Mouse (Mus musculus): ENCODE data around the gene Timm10. TPM values are rescaled to one million over a fixed set of nuclear protein-coding genes. Genes with fewer than 3 reads are reported as not detected.

Gene Timm10
- total RNA-seq, 4 experiments from 2014 or later: 45.2 to 52.3 (median 46.5) TPM

DNA sequence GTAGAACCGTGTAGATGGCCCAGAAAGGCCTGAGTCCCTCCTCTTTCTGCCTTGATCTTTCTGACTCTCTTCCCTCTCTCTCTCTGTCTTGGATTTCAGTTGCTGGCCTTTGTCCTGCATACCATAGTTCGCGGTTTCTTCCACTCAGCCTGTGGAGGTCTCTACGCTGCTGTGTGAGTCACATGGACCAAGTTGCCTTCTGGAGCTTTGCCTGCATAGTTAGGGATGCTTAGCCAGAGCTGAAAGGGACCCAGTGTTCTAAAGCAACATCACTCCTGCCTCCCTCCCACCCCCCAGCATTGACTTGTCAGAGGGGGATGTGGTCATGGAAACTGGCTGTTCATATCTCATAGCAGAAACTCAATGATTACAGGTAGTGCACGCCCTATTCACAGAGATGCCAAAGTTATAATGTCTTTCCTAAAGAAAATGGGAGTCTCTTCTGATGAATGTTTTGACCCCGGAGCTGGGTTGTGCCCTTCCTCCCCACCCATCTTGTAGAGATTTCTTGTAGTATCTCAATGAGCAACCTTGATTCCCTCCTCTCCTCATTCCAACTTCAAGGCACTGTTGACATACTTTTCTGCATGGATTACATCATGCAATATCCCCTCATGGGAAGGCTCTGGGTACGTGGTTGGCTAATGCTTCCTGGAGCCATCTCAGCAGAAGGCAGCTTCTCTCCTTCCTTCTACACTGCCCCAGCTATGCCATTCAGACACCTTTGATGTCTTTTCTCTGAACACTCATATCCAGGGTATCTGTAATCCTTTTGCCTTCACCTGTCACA, 33.4 kb downstream of the Timm10 start:
- no peak for DNase-seq (ENCODE audit: low spot score in 2 of 2)

DNA sequence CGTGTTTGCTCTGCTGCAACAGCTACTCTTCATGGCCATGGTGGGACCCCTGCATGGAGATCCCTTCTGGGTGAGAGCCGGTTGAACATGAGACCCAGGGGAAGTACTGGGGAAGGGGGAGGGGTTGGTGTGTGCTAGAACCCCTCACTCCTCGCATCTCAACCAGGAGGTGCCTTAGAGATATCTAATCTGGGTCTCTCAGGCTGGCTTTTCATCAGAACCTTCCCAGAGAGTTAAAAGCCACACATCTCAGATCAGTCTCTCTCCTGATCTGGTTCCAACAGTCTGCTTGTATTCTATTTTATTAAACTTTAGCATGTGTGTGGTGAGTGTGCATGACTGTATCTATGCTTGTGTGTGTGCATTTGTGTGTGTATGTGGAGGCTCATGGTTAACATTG, 34.6 kb downstream of the Timm10 start:
- no peak for DNase-seq (ENCODE audit: low spot score in 2 of 2)

DNA sequence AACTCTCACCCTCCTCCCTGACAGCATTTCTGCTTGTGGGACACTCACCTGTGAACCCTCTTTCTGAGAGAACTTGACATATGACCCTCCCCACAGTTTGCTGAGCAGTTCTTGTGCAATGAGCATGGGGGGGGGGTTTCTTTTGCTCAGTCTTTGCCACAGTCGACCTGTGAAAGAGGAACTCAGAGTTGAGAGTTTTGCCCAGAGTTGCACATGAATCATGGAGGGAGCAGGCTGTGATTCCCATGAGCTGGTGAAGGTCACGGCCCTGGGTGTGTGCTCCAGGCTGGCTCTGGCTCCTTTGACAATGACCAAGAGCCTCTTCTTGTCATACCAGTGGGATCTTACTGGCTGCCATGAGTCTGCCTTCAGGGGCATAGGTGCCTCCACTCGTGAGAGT, 35.4 kb downstream of the Timm10 start:
- no peak for DNase-seq (ENCODE audit: low spot score in 2 of 2)

DNA sequence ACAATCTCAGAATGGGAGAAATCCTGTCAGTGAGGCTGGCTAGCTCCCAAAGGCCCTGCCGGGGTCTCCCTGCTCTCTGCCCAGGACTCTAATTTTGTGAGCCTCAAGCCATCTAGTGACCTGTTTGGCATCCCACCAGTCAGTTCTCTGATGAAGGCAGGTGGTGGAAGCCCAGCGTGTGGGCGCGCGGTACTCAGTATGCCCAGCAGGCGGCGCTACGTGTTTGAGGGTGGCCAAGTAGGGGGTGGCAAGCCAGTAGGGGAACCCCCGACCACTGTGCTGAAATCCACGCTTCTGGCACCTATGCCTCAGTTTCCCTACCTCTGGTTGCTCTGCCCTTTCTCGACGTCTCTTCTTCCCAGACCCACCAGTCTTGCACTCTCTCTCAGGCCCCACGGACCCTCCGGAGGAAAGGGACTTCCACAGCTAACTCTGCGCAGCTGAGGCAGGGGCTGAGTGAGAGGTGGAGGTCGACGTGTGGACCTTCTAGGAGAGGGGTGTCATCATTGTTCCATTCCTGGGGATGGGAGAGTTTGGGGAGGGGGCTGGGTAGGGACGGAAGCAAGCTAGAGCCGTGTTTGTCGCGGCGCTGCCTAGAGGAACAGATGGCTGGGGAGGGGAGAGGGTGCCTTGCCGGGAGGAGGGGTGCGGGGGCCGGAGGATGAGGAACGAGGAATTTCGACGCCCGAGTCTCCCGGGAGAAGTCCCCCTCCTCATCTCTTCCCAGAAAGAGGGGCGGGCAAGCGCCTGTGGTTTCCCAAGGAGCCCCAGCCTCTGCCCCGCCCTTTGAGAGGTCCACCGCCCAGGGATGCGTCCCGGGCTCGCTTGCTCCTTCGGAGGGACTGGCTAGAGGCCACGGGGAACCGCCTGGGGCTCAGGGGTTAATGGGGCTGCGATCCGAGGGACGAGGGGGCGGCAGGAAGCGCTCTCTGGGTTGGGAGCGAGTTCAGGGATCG, 39.1 kb downstream of the Timm10 start:
- DNase-seq (ENCODE audit: low spot score in 2 of 2): peak in 1 of 2 experiments; percentile 48

DNA sequence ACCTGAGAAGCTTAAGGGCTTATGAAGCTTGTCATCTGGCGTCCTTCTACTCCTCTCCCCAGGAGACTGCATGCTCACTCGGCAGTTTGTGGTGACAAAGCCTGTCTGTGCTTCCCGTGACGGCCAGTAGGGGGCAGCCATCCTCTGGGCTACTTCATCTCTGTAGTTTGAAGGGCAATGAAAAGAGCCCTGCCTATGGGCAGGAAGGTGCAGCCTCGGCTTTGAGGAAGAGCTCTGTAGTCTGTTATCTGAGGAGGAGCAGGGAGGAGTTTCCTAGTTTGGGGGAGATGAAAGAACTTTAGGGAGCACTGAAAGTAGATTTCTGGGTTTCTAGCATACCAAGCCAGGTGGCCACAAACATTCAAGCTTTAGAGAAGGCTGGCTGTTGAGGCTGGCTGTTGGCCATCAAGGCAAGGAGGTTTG, 41.7 kb downstream of the Timm10 start:
- peak; percentile 61 to 63 for DNase-seq (ENCODE audit: low spot score in 2 of 2)

DNA sequence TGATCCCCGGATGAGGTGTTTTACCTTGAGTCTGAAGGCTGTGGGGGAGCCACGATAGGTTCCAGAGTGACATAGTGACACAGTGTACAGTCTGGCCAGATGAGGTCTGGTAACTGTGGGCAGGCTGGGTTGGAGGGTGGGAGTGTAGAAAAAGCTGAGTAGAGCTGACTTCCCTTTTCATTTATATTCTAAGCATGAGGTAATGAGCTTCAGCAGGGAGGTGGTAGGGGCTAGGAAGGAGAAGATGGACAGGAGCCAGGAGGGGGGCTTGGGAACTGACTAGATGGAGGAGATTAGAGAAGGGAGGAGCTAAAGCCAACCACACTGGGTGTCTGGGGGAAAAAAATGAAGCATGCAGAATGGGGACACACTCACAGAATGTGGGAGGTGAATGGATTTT, 42.2 kb downstream of the Timm10 start:
- no peak for DNase-seq (ENCODE audit: low spot score in 2 of 2)

DNA sequence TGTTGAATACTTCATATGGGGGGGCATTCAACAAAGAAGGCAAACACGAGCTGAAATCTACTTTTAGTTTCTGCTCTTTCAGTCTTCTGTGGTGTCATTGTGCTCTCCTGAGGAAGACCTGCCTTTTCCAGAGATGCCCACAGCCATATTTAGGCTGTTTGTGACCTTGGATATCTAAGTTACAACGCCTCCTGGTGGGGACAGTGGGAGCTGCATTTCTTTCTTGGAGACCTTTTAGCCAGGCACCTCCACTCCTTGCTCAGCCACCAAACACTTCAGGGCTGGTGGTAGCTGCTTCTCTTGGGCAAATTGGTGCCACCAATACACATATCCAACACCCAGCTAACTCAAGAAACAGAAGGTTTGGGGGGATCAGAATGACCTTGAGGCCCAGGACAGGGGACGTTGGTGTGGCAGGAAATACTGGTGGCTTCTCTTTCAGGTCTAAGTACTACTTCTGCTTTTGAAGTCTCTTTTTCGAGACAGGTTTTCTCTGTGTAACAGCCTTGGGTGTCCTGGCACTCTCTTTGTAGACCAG, 43.9 kb downstream of the Timm10 start:
- DNase-seq (ENCODE audit: low spot score in 2 of 2): no peak

DNA sequence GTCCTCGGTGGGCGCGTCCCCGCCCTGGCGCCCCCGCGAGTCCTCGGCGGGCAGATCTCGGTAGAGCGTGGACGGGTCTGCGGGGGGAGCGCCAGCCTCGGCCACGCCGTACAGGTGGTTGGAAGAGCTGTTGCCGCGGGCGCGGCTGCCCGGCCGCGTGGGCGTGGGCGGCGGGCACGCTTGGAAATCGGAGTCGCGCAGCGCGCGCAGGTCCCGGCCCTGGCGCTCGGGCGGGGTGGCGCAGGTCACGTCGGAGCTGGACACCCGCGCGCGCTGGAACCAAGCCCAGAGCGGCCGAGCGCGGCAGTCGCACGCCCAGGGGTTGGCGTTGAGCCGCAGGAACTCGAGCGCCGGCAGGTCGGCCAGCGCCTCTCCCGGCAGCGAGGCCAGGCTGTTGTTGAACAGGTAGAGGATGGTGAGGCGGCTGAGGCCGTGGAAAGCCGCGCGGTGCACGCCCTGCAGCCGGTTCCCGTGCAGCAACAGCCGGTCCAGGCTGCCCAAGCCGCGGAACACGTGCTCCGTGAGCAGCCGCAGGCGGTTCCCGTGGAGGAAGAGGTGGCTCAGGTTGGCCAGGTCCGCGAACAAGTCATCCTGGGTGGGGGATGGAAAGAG, 45.4 kb downstream of the Timm10 start:
- no peak for DNase-seq (ENCODE audit: low spot score in 2 of 2)

DNA sequence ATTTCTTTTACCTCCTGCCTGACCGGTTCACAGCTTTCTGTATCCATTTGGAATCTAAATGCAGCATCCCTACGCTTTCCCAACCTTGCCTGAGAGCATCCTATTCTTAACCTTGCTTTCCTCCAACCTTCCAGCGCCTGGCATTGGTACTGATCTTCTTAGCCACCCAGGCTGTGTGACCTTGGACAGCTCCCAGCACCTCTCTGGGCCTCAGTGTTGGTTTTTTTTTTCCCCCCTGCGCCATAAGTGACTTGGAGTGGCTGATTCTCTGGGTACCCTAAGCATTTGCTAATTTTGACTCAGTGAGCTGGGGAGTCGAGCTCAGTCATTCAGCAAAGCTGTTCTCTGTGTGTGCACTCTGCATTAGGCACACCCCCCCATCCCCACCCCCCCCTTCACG, 49.0 kb downstream of the Timm10 start:
- DNase-seq (ENCODE audit: low spot score in 2 of 2): no peak

Other genes starting within 250 kb of the Timm10 start
- 10 to 100 TPM; 57.2 to 69.1 (median 60.0) TPM for gene Ctnnd1, start 176.2 kb upstream of the Timm10 start, total RNA-seq (2022)
- not detected for gene Btbd18, start 167.9 kb upstream of the Timm10 start, total RNA-seq (2022)
- 10 to 100 TPM; 31.1 to 43.1 (median 34.4) TPM for gene Selenoh, start 156.2 kb upstream of the Timm10 start, total RNA-seq (2022)
- gene Gm28635, start 149.0 kb upstream of the Timm10 start, total RNA-seq (2022): 1 to 10 TPM in 1 of 4 experiments, not detected in 3; 3.6 TPM
- 10 to 100 TPM; 31.6 to 37.0 (median 32.9) TPM for gene Med19, start 148.6 kb upstream of the Timm10 start, total RNA-seq (2022)
- gene Tmx2, start 147.9 kb upstream of the Timm10 start, total RNA-seq (2022): 100 to 1,000 TPM; 243 to 260 (median 256) TPM
- gene Zdhhc5, start 111.8 kb upstream of the Timm10 start, total RNA-seq (2022): 10 to 100 TPM; 38.3 to 42.1 (median 40.2) TPM
- gene Clp1, start 99.6 kb upstream of the Timm10 start, total RNA-seq (2022): 10 to 100 TPM in 2 of 4 experiments, 1 to 10 TPM in 2; 9.1 to 11.1 (median 10.3) TPM
- 10 to 100 TPM; 67.7 to 77.9 (median 74.4) TPM for gene Ypel4, start 92.9 kb upstream of the Timm10 start, total RNA-seq (2022)
- gene Gm19426, start 83.3 kb upstream of the Timm10 start, total RNA-seq (2022): 1 to 10 TPM in 2 of 4 experiments, under 1 TPM in 2; 0.89 to 2.3 (median 1.3) TPM
- gene Serping1, start 51.6 kb upstream of the Timm10 start, total RNA-seq (2022): 1 to 10 TPM; 6.6 to 9.6 (median 7.8) TPM
- gene Ube2l6, start 28.2 kb upstream of the Timm10 start, total RNA-seq (2022): 1 to 10 TPM; 7.3 to 8.4 (median 7.6) TPM
- not detected for gene Smtnl1, start 4.3 kb upstream of the Timm10 start, total RNA-seq (2022)
- gene Slc43a1, start 11.9 kb downstream of the Timm10 start, total RNA-seq (2022): under 1 TPM in 2 of 4 experiments, not detected in 2; 0.09 to 0.20 TPM
- 10 to 100 TPM; 57.0 to 74.6 (median 70.2) TPM for gene Rtn4rl2, start 59.7 kb downstream of the Timm10 start, total RNA-seq (2022)
- gene Slc43a3, start 109.6 kb downstream of the Timm10 start, total RNA-seq (2022): 1 to 10 TPM in 3 of 4 experiments, under 1 TPM in 1; 0.49 to 1.2 (median 1.0) TPM
- under 1 TPM in 1 of 4 experiments, not detected in 3; 0.61 TPM for gene Prg2, start 153.5 kb downstream of the Timm10 start, total RNA-seq (2022)
- not detected for gene Prg3, start 161.2 kb downstream of the Timm10 start, total RNA-seq (2022)
- 100 to 1,000 TPM in 3 of 4 experiments, 10 to 100 TPM in 1; 99.9 to 112 (median 106) TPM for gene Ssrp1, start 210.2 kb downstream of the Timm10 start, total RNA-seq (2022)
- gene P2rx3, start 210.5 kb downstream of the Timm10 start, total RNA-seq (2022): 1 to 10 TPM; 1.7 to 3.3 (median 2.3) TPM
- gene Tnks1bp1, start 221.0 kb downstream of the Timm10 start, total RNA-seq (2022): 100 to 1,000 TPM in 3 of 4 experiments, 10 to 100 TPM in 1; 96.3 to 122 (median 110) TPM

Measured in left cerebral cortex, adult 8-10 months (tissue).